Mouse (Mus musculus) liver, adult 2 months (tissue): Measurements from ENCODE around the gene Poldip3.

ENCODE experiments used
- CTCF ChIP-seq: fragments of 200-500 bp; IDR thresholded peaks from 2 replicates; pipeline ENCODE4 v1.5.1; 2011; ENCODE audit warnings: low read depth, low read length, control low read depth
- POLR2A ChIP-seq: fragments of 200-500 bp; IDR thresholded peaks from 2 replicates; pipeline ENCODE4 v1.6.1; 2011; ENCODE audit warnings: low read length, control low read depth; ENCODE audit not compliant: insufficient read depth; ENCODE audit errors: extremely low read depth

DNA sequence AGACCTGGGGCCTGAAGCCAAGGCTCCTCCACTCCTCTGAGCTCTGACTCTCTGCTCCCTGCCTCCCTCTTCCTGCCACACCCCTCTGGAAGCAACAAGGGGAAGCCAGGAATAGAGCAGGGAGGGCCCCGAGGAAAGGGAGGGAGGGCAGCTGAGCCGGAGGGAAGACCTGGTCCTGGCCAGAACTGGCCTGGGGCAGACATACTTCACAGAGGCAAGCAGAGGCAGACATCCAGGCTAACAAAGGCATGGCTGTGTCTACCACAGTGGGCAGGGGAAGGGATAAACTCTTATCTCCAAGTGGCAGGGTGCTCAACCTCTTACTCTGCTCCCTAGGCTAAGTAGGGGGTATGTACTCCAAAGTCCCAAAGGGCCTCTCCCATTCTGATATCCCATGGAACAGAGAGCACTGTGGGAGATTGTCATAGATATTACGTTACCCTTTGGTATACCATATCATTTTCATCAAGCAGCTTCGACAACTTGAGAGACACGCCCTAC, 15.8 kb upstream of the Poldip3 start:
- TF ChIP-seq CTCF: no peak
- TF ChIP-seq POLR2A: no peak
